Mouse (Mus musculus) spleen, adult 2 months (tissue): Measurements from ENCODE around the gene Hba-x. TPM values are rescaled to one million over a fixed set of nuclear protein-coding genes. Genes with fewer than 3 reads are reported as not detected.
A peak's percentile ranks its signal among the peaks of the same experiment; 100 is the strongest.

ENCODE experiments used
- DNase-seq, 2 experiments: peaks; one replicate each; pipeline versions ENCODE4 v3.0.0 to v3.0.0-alpha.2; 2012 to 2021; ENCODE audit warnings: low spot score in 2 of 2, low read depth in 1 of 2
- H3K27ac ChIP-seq: fragments of 200-500 bp; 2 replicates; pipeline ENCODE4 v1.5.1; 2012; ENCODE audit warnings: low read length, inconsistent platforms; ENCODE audit not compliant: insufficient read depth
- H3K27me3 ChIP-seq: fragments of 200-500 bp; 2 replicates; pipeline ENCODE4 v1.6.1; 2012; ENCODE audit warnings: mild to moderate bottlenecking, moderate library complexity, low read length, inconsistent platforms; ENCODE audit not compliant: control insufficient read depth, insufficient read depth
- H3K36me3 ChIP-seq: fragments of 200-500 bp; 2 replicates; pipeline ENCODE4 v1.6.1; 2012; ENCODE audit warnings: mild to moderate bottlenecking, low read length, inconsistent platforms; ENCODE audit not compliant: control insufficient read depth, insufficient read depth
- H3K4me1 ChIP-seq: fragments of 200-500 bp; 2 replicates; pipeline ENCODE4 v1.6.1; 2011; ENCODE audit warnings: inconsistent platforms; ENCODE audit not compliant: control insufficient read depth, insufficient read depth, insufficient read length
- H3K4me3 ChIP-seq: fragments of 200-500 bp; 2 replicates; pipeline ENCODE4 v1.5.1; 2011; ENCODE audit warnings: mild to moderate bottlenecking, inconsistent platforms; ENCODE audit not compliant: insufficient read depth, insufficient read length; ENCODE audit errors: extremely low read depth
- CTCF ChIP-seq: fragments of 200-500 bp; IDR thresholded peaks from 2 replicates; pipeline ENCODE4 v1.5.1; 2011; ENCODE audit warnings: mild to moderate bottlenecking, inconsistent platforms; ENCODE audit not compliant: insufficient read depth, insufficient read length, insufficient replicate concordance; ENCODE audit errors: extremely low read depth
- POLR2A ChIP-seq: fragments of 200-500 bp; IDR thresholded peaks from 2 replicates; pipeline ENCODE4 v1.6.1; 2011; ENCODE audit warnings: low read depth, low read length, inconsistent platforms
- WGBS: fragments of 180-500 bp; shearing (Covaris S2); methylation state at CpG from one replicate; pipeline ENCODE4 v1.1.7; 2018; 5-methylcytosine and 5-hydroxymethylcytosine counted together
- polyA plus RNA-seq: library from polyadenylated mRNA; depleted of rRNA; stranded (reverse); fragments of >200 nt; gene quantifications from 2 replicates; pipeline ENCODE4 v1.2.3, GENCODE M21; 2012

Hba-x gene
- polyA plus RNA-seq, 1 experiment = 0.21 TPM

DNA sequence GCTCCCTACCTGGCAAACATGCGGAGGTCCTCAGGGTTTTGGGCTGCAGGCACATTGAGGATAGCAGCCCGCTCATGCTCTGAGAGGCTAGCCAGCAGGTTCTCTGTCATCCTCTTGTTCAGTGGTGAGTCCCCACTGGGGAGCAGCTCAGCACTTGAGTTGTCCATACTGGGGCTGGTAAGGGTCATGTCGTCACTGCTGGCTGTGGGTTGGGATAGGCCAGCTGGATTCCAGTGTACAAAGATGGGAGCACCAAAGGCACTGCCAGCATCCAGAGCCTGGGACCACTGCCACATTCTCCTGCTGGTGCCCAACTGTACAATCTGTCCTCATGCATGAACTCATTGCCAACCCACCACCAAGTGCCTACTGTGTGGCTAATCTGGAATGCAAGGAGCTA is 42.3 kb upstream of the Hba-x start:
- Histone ChIP-seq H3K4me1 (peaks cover 10% of the 10 kb centered on the region; the same call in 1 of the 2 replicates), H3K27me3 (no peaks in the 10 kb centered on the region), H3K4me3 (no peak overlapping the region), H3K36me3 (peaks cover 27% of the 10 kb centered on the region), H3K27ac (no peak overlapping the region)
- no peak for DNase-seq
- TF ChIP-seq POLR2A = no peak
- no peak for TF ChIP-seq CTCF
- WGBS = 98% methylated on average over 3 of the region's 3 CpGs

DNA sequence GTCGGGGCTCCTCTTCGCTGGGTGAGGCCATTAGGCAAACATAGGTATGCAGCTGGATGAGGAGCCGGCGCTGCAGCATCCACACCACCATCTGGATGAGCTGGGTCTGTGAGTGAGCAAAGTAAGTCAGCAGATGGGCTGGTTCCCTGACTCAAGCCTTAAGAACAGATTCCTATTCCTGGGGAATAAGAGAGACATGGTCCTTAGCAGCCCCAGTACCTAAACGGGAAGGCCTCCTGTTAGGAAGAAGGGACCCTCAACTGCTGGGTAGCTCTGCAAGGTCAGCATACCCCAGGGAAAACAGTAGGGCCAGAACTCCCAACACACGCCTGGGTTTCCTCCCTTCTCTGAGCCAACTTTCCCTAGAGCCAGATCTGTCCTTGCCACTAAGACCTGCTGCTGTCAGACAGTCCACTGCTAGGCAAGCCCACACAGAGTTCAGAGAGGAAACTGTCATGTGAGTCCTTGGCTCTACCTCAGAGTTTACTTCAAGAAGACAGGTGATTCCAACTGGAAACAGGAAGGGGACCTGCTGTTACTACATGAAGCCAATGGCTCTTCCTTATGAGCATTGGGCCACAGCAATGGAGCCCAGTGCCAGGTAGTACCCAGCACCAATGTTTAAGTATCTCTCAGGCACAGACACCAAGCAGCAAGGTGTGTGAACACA is 41.2 kb upstream of the Hba-x start:
- Histone ChIP-seq H3K27me3 (no peaks in the 10 kb centered on the region), H3K4me3 (no peak overlapping the region), H3K36me3 (peaks cover 28% of the 10 kb centered on the region), H3K27ac (no peak overlapping the region), H3K4me1 (peaks cover 10% of the 10 kb centered on the region; the same call in 1 of the 2 replicates)
- TF ChIP-seq CTCF = no peak
- DNase-seq = no peak
- WGBS = 93% methylated on average over 6 of the region's 6 CpGs

DNA sequence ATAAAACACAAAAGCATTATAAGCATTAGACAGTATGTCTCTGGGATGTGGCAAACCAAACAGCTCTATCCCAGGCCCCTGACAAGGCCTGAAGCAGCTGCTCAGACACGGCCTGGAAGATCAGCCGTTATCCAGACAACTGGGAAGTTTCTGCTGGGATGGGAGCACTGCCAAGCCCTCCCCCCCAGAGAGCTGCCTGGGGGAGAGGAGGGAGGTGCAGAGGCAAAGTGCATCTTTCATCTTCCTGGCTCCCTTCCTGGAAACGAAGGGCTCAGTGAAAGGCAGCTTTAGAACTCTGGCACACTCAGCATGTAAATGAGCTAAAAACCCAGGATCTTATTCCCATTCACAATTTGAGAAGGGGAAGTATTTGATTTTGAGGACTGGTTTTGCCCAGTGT is 40.6 kb upstream of the Hba-x start:
- Histone ChIP-seq H3K27ac (no peak overlapping the region), H3K27me3 (no peaks in the 10 kb centered on the region), H3K4me1 (peaks cover 10% of the 10 kb centered on the region; the same call in 1 of the 2 replicates), H3K4me3 (no peak overlapping the region), H3K36me3 (peaks cover 26% of the 10 kb centered on the region)
- no peak for DNase-seq
- no peak for TF ChIP-seq CTCF
- no peak for TF ChIP-seq POLR2A
- WGBS = 88% methylated on average over 3 of the region's 3 CpGs

DNA sequence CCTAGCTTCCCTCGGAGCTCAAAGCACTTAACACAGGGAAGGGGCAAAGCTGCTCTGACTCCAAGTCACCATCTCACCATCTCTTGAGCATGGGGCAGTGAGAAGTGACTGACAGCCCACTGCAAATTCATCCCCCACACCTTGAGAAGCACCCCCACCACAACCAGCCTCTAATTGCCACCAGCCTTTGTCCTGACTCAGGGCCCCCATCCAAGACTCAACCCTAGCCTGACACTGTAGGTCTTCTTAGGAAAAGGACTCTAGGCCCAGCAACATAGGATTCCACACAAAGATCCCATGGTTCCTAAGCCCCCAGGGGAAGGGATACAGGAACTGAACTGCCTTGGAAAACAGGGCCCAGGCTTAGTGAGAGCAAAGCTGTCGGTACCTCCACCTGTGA is 40.1 kb upstream of the Hba-x start:
- 95% methylated on average over 2 of the region's 2 CpGs for WGBS
- no peak overlapping the region for H3K4me3 ChIP-seq
- H3K4me1 ChIP-seq = peaks cover 10% of the 10 kb centered on the region; the same call in 1 of the 2 replicates
- H3K27me3 ChIP-seq = no peaks in the 10 kb centered on the region
- TF ChIP-seq POLR2A (no peak), CTCF (no peak)
- DNase-seq = no peak
- no peak overlapping the region for H3K27ac ChIP-seq
- H3K36me3 ChIP-seq = peaks cover 27% of the 10 kb centered on the region

DNA sequence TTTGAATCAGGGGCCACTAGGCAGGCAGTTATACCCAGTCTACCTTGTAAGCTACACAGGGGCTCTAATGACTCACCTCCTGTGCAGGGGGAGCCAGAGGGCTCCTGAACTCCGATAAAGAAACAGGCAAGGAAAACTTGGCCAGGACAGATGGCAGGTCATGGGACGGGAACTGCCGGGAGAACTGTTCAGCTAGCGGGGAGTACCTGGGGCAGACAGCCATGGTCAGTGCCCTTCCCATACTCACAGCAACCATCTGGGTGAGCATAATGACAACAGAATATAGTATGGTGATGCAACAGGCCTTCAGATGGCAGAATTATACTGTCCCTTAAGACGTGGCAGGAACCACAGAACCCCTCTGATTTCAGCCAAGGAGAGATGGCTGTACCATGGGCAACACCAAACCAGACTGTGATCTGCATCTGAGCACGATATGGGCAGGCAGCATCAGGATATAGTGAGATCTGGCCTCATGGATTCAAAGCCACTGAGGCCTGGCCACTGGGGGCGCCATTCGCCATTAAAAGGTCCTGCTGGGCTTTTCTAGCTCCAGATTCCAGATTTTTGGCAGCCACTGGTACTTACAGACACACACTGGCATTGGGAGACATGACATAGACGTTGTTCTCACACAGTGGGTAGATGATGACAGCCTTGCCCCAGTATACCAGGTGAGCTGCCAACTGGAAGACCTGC is 39.3 kb upstream of the Hba-x start:
- Histone ChIP-seq H3K4me1 (peaks cover 10% of the 10 kb centered on the region; the same call in 1 of the 2 replicates), H3K27ac (no peak overlapping the region), H3K27me3 (no peaks in the 10 kb centered on the region), H3K36me3 (peaks cover 20% of the 10 kb centered on the region), H3K4me3 (no peak overlapping the region)
- no peak for DNase-seq
- TF ChIP-seq POLR2A (no peak), CTCF (peak; percentile 30; the same call in 1 of the 2 replicates)
- WGBS = 83% methylated on average over 9 of the region's 9 CpGs

GRCm38 (mm10) chr11:32237411-32237795 is 38.8 kb upstream of the Hba-x start:
- DNase-seq = no peak
- H3K36me3 ChIP-seq = peaks cover 20% of the 10 kb centered on the region
- no peak for TF ChIP-seq CTCF
- TF ChIP-seq POLR2A = no peak
- H3K27me3 ChIP-seq = no peaks in the 10 kb centered on the region
- H3K4me1 ChIP-seq = peaks cover 10% of the 10 kb centered on the region; the same call in 1 of the 2 replicates
- H3K27ac ChIP-seq = peak overlapping the region; percentile 56; the same call in 1 of the 2 replicates
- 90% methylated on average over 3 of the region's 3 CpGs for WGBS
- no peak overlapping the region for H3K4me3 ChIP-seq
